Mouse (Mus musculus) kidney, adult 2 months (tissue): ENCODE data around the gene Galntl6. TPM values are rescaled to one million over a fixed set of nuclear protein-coding genes. Genes with fewer than 3 reads are reported as not detected.
"Not testable (repeated sequence)": the region's sequence is repeated elsewhere in the genome, so short reads cannot be mapped to it uniquely, and the experiment has no call there.

Source experiments
- DNase-seq: peaks from one replicate; pipeline ENCODE4 v3.0.0; 2021
- H3K27ac ChIP-seq: fragments of 200-500 bp; 2 replicates; pipeline ENCODE4 v1.5.1; 2012; ENCODE audit warnings: low read depth, low read length, control low read depth, inconsistent platforms; ENCODE audit not compliant: insufficient read depth
- H3K27me3 ChIP-seq: fragments of 200-500 bp; replicated peaks from 2 replicates; pipeline ENCODE4 v1.6.1; 2012; ENCODE audit warnings: mild to moderate bottlenecking, moderate library complexity, low read length, inconsistent platforms; ENCODE audit not compliant: control insufficient read depth, insufficient read depth
- H3K36me3 ChIP-seq: fragments of 200-500 bp; 2 replicates; pipeline ENCODE4 v1.6.1; 2012; ENCODE audit warnings: mild to moderate bottlenecking, moderate library complexity, low read length, inconsistent platforms; ENCODE audit not compliant: control insufficient read depth, insufficient read depth
- H3K4me1 ChIP-seq: fragments of 200-500 bp; 2 replicates; pipeline ENCODE4 v1.6.1; 2011; ENCODE audit warnings: low read length; ENCODE audit not compliant: control insufficient read depth, insufficient read depth
- H3K4me3 ChIP-seq: fragments of 200-500 bp; 2 replicates; pipeline ENCODE4 v1.5.1; 2011; ENCODE audit warnings: mild to moderate bottlenecking, low read depth, low read length, control low read depth; ENCODE audit not compliant: insufficient read depth
- CTCF ChIP-seq: fragments of 200-500 bp; conservative IDR thresholded peaks from 2 replicates; pipeline ENCODE4 v1.5.1; 2011; ENCODE audit warnings: low read depth, mild to moderate bottlenecking, control low read depth, low read length, moderate library complexity, mixed read lengths; ENCODE audit not compliant: insufficient read depth, insufficient read length
- POLR2A ChIP-seq: fragments of 200-500 bp; IDR thresholded peaks from one replicate; pipeline ENCODE4 v1.6.1; 2011; ENCODE audit warnings: low read depth, low read length, control low read depth
- WGBS: fragments of 180-500 bp; shearing (Covaris S2); methylation state at CpG from one replicate; pipeline ENCODE4 v1.1.7; 2018; 5-methylcytosine and 5-hydroxymethylcytosine counted together
- polyA plus RNA-seq: library from polyadenylated mRNA; depleted of rRNA; stranded (reverse); fragments of >200 nt; gene quantifications from 2 replicates; pipeline ENCODE4 v1.2.3, GENCODE M21; 2012

Galntl6 gene
- polyA plus RNA-seq, 1 experiment, result not detected

- 62% methylated on average over 2 of the region's 2 CpGs for WGBS
- Histone ChIP-seq H3K27ac (no peak overlapping the region), H3K36me3 (no peaks in the 10 kb centered on the region), H3K27me3 (no peaks in the 10 kb centered on the region), H3K4me3 (no peak overlapping the region), H3K4me1 (no peaks in the 10 kb centered on the region)
- TF ChIP-seq CTCF (no peak), POLR2A (no peak)
- no peak for DNase-seq
Measured at GRCm38 (mm10) chr8:57767541-57767940, 1144.9 kb downstream of the Galntl6 start.

GRCm38 (mm10) chr8:57766471-57767065 is 1145.9 kb downstream of the Galntl6 start:
- no peak overlapping the region for H3K27ac ChIP-seq
- 70% methylated on average over 10 of the region's 10 CpGs for WGBS
- no peak overlapping the region for H3K4me3 ChIP-seq
- H3K27me3 ChIP-seq, result no peaks in the 10 kb centered on the region
- no peaks in the 10 kb centered on the region for H3K36me3 ChIP-seq
- H3K4me1 ChIP-seq, result no peaks in the 10 kb centered on the region
- no peak for DNase-seq
- TF ChIP-seq POLR2A (no peak), CTCF (no peak)

- H3K27me3 ChIP-seq, result no peaks in the 10 kb centered on the region
- no peaks in the 10 kb centered on the region for H3K4me1 ChIP-seq
- no peak for DNase-seq
- no peak overlapping the region for H3K27ac ChIP-seq
- no peak for TF ChIP-seq CTCF
- no peak for TF ChIP-seq POLR2A
- WGBS, result 28% methylated on average over 13 of the region's 13 CpGs
- H3K4me3 ChIP-seq, result no peak overlapping the region
- no peaks in the 10 kb centered on the region for H3K36me3 ChIP-seq
Measured at GRCm38 (mm10) chr8:57765726-57766351, 1146.6 kb downstream of the Galntl6 start.

GRCm38 (mm10) chr8:57765192-57765591 is 1147.2 kb downstream of the Galntl6 start:
- 93% methylated on average over 4 of the region's 4 CpGs for WGBS
- no peak for TF ChIP-seq POLR2A
- TF ChIP-seq CTCF, result no peak

GRCm38 (mm10) chr8:57762622-57763021 is 1149.8 kb downstream of the Galntl6 start:
- WGBS, result 66% methylated on average over 2 of the region's 2 CpGs
- not testable (repeated sequence) for H3K36me3 ChIP-seq

More at GRCm38 (mm10) chr8:57765192-57765591, 1147.2 kb downstream of the Galntl6 start:
- no peak for DNase-seq
- Histone ChIP-seq H3K4me1 (no peaks in the 10 kb centered on the region), H3K27ac (no peak overlapping the region), H3K27me3 (no peaks in the 10 kb centered on the region), H3K36me3 (no peaks in the 10 kb centered on the region), H3K4me3 (no peak overlapping the region)

GRCm38 (mm10) chr8:57760921-57761320 is 1151.5 kb downstream of the Galntl6 start:
- TF ChIP-seq POLR2A (no peak), CTCF (no peak)
- no peaks in the 10 kb centered on the region for H3K36me3 ChIP-seq
- no peak for DNase-seq
- H3K4me3 ChIP-seq, result no peak overlapping the region
- 86% methylated on average over 1 of the region's 1 CpGs for WGBS
- no peaks in the 10 kb centered on the region for H3K4me1 ChIP-seq
- H3K27ac ChIP-seq, result no peak overlapping the region
- H3K27me3 ChIP-seq, result no peaks in the 10 kb centered on the region

More at GRCm38 (mm10) chr8:57762622-57763021, 1149.8 kb downstream of the Galntl6 start:
- H3K4me1 ChIP-seq, H3K4me3 ChIP-seq, H3K27me3 ChIP-seq, DNase-seq, H3K27ac ChIP-seq: not testable (repeated sequence)

GRCm38 (mm10) chr8:57758857-57759256 is 1153.6 kb downstream of the Galntl6 start:
- TF ChIP-seq POLR2A (no peak), CTCF (no peak)
- no peaks in the 10 kb centered on the region for H3K4me1 ChIP-seq
- no peak overlapping the region for H3K27ac ChIP-seq
- DNase-seq, result no peak
- no peak overlapping the region for H3K4me3 ChIP-seq
- H3K36me3 ChIP-seq, result no peaks in the 10 kb centered on the region
- H3K27me3 ChIP-seq, result no peaks in the 10 kb centered on the region
